Mouse (Mus musculus): ENCODE measurements around the gene Morn1. TPM values are rescaled to one million over a fixed set of nuclear protein-coding genes. Genes with fewer than 3 reads are reported as not detected.

Gene Morn1
- total and polyA plus RNA-seq, 2 experiments from 2014 or later = 3.3 to 8.6 TPM

GRCm38 (mm10) chr4:155090688-155091449, 4.5 kb downstream of the Morn1 start:
- WGBS = 94% methylated on average over 13 of the region's 13 CpGs
- H3K27me3 ChIP-seq (ENCODE audit: insufficient read depth, low read length) = no peaks in the 10 kb centered on the region
- H3K27ac ChIP-seq (ENCODE audit: low read depth, low read length) = no peak overlapping the region
- DNase-seq (ENCODE audit: low spot score) = no peak
- no peak for TF ChIP-seq CTCF (IDR thresholded peaks at IDR 0.05)
- H3K36me3 ChIP-seq (ENCODE audit: insufficient read depth, low read length) = peaks cover 7% of the 10 kb centered on the region; the same call in 1 of the 2 replicates
- H3K4me3 ChIP-seq (ENCODE audit: low read depth, low read length) = no peak overlapping the region
- no peaks in the 10 kb centered on the region for H3K9me3 ChIP-seq (ENCODE audit: low read length)
- ATAC-seq (ENCODE audit: low FRiP score) = no peak
- no peak overlapping the region for H3K4me2 ChIP-seq (ENCODE audit: low read depth, low read length, poor library complexity, severe bottlenecking)
- H3K4me1 ChIP-seq (ENCODE audit: insufficient read depth, low read length) = peaks cover 6% of the 10 kb centered on the region
- H3K9ac ChIP-seq (replicated peaks; ENCODE audit: low read length, poor library complexity, severe bottlenecking) = no peak overlapping the region

DNA sequence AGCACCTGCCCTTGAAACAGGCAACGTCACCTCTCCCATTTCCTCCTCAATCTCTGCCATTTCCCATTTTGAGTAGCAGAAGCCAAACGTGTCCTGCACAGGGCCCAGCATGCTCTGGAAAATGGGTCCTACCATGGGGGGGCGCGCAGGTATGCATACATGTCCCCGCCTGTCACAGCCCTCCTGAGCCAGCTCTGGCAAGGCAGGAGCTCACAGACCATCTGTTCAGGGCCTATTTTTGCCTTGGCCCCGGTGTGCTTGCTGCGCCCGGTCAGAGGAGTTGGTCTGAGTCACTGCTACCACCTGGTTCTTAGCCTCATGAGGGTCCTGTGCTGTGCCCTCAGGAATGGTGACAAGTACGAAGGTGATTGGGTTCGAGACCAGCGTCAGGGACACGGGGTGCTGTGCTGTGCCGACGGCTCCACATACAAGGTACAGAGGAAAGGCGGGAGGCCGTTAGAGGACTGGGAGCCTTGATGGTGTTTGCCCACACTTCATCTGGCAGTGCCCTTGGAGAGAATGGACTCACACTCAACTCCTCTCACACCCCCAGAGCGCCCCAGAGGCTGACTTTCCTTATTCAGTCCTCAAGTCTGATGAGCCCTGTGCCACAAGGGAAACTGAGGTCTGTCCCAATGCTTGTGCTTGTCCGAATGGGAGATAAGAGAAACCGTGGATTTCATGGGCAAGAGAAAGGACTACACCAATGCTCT, 6.5 kb downstream of the Morn1 start:
- Histone ChIP-seq H3K4me3 (ENCODE audit: low read depth, low read length) (no peak overlapping the region), H3K4me2 (ENCODE audit: low read depth, low read length, poor library complexity, severe bottlenecking) (no peak overlapping the region), H3K27me3 (ENCODE audit: insufficient read depth, low read length) (no peaks in the 10 kb centered on the region), H3K36me3 (ENCODE audit: insufficient read depth, low read length) (peaks cover 7% of the 10 kb centered on the region; the same call in 1 of the 2 replicates), H3K9ac (replicated peaks; ENCODE audit: low read length, poor library complexity, severe bottlenecking) (no peak overlapping the region), H3K4me1 (ENCODE audit: insufficient read depth, low read length) (no peaks in the 10 kb centered on the region), H3K9me3 (ENCODE audit: low read length) (no peaks in the 10 kb centered on the region), H3K27ac (ENCODE audit: low read depth, low read length) (no peak overlapping the region)
- no peak for ATAC-seq (ENCODE audit: low FRiP score)
- DNase-seq (ENCODE audit: low spot score) = no peak
- 93% methylated on average over 19 of the region's 19 CpGs for WGBS
- no peak for TF ChIP-seq CTCF (IDR thresholded peaks at IDR 0.05)

GRCm38 (mm10) chr4:155093431-155094149, 7.2 kb downstream of the Morn1 start:
- H3K4me3 ChIP-seq (ENCODE audit: low read depth, low read length) = no peak overlapping the region
- no peak overlapping the region for H3K9ac ChIP-seq (replicated peaks; ENCODE audit: low read length, poor library complexity, severe bottlenecking)
- 86% methylated on average over 7 of the region's 7 CpGs for WGBS
- DNase-seq (ENCODE audit: low spot score) (no peak), ATAC-seq (ENCODE audit: low FRiP score) (no peak)
- no peak for TF ChIP-seq CTCF (IDR thresholded peaks at IDR 0.05)
- no peak overlapping the region for H3K4me2 ChIP-seq (ENCODE audit: low read depth, low read length, poor library complexity, severe bottlenecking)
- no peaks in the 10 kb centered on the region for H3K4me1 ChIP-seq (ENCODE audit: insufficient read depth, low read length)
- peaks cover 7% of the 10 kb centered on the region; the same call in 1 of the 2 replicates for H3K36me3 ChIP-seq (ENCODE audit: insufficient read depth, low read length)
- no peak overlapping the region for H3K27ac ChIP-seq (ENCODE audit: low read depth, low read length)
- H3K9me3 ChIP-seq (ENCODE audit: low read length) = no peaks in the 10 kb centered on the region
- no peaks in the 10 kb centered on the region for H3K27me3 ChIP-seq (ENCODE audit: insufficient read depth, low read length)

- Histone ChIP-seq H3K4me3 (ENCODE audit: low read depth, low read length) (no peak overlapping the region), H3K9me3 (ENCODE audit: low read length) (no peaks in the 10 kb centered on the region), H3K4me2 (ENCODE audit: low read depth, low read length, poor library complexity, severe bottlenecking) (no peak overlapping the region), H3K4me1 (ENCODE audit: insufficient read depth, low read length) (no peaks in the 10 kb centered on the region), H3K27ac (ENCODE audit: low read depth, low read length) (no peak overlapping the region), H3K36me3 (ENCODE audit: insufficient read depth, low read length) (peaks cover 7% of the 10 kb centered on the region; the same call in 1 of the 2 replicates), H3K27me3 (ENCODE audit: insufficient read depth, low read length) (no peaks in the 10 kb centered on the region), H3K9ac (replicated peaks; ENCODE audit: low read length, poor library complexity, severe bottlenecking) (no peak overlapping the region)
- TF ChIP-seq CTCF (IDR thresholded peaks at IDR 0.05) = peak; percentile 60
- DNase-seq (ENCODE audit: low spot score) (no peak), ATAC-seq (ENCODE audit: low FRiP score) (no peak)
- WGBS = 77% methylated on average over 3 of the region's 3 CpGs
Measured at GRCm38 (mm10) chr4:155094565-155094964, 8.2 kb downstream of the Morn1 start.

GRCm38 (mm10) chr4:155095238-155095900, 9.0 kb downstream of the Morn1 start:
- 28% methylated on average over 8 of the region's 8 CpGs for WGBS
- H3K27ac ChIP-seq (ENCODE audit: low read depth, low read length) = 0 out of 2 replicates have a peak overlapping the region, but pooled peaks have one; percentile 47
- H3K9ac ChIP-seq (replicated peaks; ENCODE audit: low read length, poor library complexity, severe bottlenecking) = no peak overlapping the region
- H3K4me1 ChIP-seq (ENCODE audit: insufficient read depth, low read length) = no peaks in the 10 kb centered on the region
- ATAC-seq (ENCODE audit: low FRiP score) (peak; percentile 79), DNase-seq (ENCODE audit: low spot score) (peak; percentile 94)
- TF ChIP-seq CTCF (IDR thresholded peaks at IDR 0.05) = peak; percentile 100
- no peak overlapping the region for H3K4me3 ChIP-seq (ENCODE audit: low read depth, low read length)
- no peaks in the 10 kb centered on the region for H3K9me3 ChIP-seq (ENCODE audit: low read length)
- no peak overlapping the region for H3K4me2 ChIP-seq (ENCODE audit: low read depth, low read length, poor library complexity, severe bottlenecking)
- no peaks in the 10 kb centered on the region for H3K27me3 ChIP-seq (ENCODE audit: insufficient read depth, low read length)
- H3K36me3 ChIP-seq (ENCODE audit: insufficient read depth, low read length) = peaks cover 7% of the 10 kb centered on the region; the same call in 1 of the 2 replicates
